Mouse (Mus musculus) gastrocnemius, adult 18-20 months (tissue): ENCODE results near the gene Ddx39. TPM values are rescaled to one million over a fixed set of nuclear protein-coding genes. Genes with fewer than 3 reads are reported as not detected.

ENCODE experiments used
- DNase-seq: peaks from one replicate; pipeline ENCODE4 v3.0.0; 2021; ENCODE audit warnings: low spot score
- total RNA-seq, 2 experiments: library from RNA; stranded (reverse); gene quantifications; 2 replicates each; pipeline ENCODE4 v1.2.3; 2021

Ddx39 gene
- total RNA-seq, 2 experiments from 2014 or later: 10.0 to 11.1 TPM

DNA sequence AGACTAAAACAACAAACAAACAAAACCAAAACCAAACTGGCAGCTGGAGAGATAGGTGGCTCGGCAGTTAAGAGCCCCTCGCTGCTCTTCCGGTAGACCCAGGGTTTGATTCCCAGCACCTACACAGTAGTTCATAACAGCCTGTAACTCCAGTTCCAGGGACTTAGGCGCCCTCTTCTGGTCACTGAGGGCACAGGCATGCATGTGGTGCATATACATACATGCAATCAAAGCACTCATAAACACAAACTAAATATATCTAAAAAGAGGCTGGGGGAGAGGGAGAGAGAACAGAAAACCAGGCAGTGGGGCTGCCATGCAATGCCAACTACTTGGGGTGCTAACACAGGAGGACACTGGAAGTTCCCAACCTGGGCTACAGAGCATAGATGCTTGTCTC lies 22.4 kb downstream of the Ddx39 start:
- no peak for DNase-seq

DNA sequence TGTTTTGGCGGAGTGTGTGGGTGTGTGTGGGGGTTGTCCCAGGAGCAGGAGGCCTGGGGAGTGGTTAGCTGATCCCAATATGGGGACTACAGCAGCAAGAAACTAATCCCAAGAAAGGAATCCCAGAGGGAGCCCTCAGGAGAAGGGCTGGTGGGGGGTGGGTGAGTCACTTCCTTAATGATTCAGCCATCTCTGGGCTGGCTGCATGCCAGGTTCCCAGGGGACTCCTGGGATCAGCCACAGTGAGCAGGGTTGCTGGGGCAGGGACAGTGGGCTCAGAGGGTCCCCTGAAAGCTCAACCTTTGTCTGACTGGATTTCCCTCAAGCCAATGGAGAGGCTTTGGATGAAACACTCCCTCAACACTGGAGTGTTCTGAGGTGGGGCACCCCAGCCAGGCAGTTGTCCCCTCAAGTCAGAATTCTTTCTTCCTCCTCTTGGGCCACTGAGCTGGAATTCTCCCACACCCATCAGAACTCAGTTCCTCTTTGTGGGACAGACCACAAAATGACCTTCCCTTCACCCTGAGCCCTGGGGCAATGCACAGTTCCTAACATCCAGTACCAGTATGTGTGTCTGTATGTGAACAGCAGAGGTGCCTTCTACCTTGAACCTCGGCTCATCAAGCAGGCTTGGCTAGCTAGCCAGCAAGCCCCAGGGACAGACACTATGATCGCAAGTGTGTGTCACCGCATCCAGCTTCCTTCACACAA lies 23.0 kb downstream of the Ddx39 start:
- DNase-seq: peak; percentile 55

DNA sequence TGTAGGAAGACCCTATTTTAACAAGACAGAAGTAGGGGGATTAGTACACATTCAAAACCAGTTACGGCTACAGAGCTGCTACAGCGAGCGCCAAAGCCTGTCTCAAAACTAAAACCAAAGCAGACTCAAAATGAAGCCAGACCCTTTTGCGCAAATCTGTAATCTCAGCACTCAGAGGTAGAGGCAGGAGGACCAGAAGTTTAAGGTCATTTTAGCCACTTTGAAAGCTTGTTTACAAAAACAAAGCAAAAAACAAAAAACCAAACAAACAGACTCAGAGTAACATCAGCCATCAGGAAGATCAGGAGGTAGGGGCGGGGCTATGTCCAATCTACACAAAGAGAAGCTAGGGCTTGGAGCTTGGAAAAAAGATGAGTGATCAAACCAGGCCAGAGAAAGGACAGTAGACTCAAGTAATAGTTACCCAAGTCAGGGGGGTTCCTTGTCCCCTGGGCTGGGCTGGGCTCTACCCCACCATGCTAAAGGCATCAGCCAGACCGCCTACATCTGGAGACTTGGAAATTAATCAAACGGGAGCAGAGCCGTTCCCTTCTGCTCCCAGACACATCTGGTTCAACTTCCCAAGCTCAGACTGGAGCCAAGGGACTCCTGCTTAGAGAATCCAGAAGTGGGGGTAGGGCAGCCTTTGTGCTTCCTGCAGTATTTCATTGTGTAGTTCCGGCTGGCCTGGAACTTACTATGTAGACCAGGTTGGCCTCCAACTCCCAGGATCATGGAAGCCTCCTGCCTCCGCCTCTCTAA lies 24.2 kb downstream of the Ddx39 start:
- DNase-seq: peak; percentile 47

DNA sequence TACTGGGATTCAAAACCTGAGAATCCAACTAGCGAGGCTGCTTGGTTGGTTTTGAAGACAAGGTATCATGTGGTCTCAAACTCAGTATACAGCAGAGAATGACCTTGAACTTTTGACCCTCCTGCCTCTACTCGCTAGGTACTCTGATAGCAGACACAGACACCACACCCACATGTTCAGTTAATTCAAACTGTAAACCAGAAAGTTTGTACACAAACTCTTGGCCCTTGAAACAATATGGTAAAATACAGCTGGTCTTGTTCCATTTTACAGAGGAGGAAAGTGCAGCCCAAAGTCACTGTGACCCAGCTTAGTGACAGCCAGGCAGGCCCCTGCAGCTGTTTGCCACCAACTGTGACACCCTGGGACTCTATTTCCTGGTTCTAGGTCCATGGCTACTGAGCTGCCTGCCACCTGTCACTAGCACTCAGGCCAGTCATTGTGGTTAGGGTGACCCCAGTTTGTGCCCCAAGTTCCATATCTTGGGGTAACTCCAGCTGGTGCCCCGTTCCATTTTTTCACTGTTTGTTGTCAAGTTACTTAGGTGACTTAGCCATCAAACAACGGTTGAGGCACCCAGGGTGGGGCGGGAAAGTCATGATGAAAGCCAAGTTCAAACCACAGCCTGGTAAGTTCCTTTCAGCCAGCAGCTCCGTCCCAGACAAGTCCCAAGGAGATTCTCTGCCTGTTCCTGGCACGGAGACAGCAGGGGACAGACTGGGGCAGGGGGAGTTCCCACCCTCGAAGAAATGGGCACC lies 24.9 kb downstream of the Ddx39 start:
- DNase-seq: no peak

DNA sequence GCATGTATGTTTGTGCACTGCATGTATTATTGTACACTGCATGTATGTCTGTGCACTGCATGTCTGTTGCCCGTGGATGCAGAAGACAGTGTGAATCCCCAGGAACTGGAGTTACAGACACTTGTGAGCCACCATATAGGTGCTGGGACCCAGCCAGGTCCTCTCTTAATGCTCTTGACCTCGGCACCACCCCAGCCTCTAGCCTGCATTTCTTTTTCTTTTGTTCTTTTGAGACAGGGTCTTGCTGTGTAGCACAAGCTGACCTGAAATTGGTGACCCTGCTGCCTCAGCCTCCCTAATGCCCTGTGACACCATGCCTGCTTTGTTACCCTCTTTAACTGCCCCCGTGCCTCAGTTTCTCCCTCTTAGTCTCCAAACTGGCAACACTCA lies 25.6 kb downstream of the Ddx39 start:
- no peak for DNase-seq

DNA sequence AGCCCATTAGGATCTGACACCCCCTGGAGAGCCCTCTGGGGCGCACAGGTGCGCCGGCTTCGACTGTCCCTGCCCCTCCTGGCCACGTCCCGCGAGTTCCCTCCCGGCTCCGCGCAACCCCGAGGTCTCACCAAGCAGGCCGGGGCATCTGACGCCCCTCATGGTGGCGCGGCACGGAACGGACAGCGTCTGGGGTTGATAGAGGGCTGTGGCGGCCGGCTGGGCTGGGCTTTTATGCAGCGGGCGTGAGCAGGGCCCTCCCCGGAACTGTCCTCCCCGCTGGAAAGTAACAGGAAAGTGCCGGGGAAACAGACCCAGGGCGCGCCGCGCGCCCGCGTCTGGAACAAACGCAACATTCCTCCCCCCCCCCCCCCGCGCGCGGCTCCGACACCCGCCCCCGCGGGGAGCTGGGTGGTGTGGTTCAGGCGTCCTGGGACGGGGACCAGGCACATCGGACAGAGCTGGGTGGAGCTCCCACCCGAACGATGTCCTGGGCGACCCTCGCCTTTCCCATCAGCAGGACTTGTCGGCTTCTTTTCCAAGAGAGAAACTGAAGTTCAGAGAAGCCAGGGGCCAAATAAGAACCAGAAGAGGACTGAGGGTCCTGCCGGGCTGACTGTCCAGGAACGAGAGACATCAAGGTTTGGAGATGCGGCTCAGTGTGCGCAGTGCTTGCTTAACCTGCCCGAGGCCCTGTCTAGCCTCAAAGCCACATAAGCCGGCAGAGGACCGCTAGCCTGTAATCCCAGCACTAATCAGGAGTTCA lies 26.2 kb downstream of the Ddx39 start, which contains the start of gene Adgre5:
Gene Adgre5 (minus strand): TSS at position 351 of the 766 bp plus-strand sequence.
- peak; percentile 69 for DNase-seq

DNA sequence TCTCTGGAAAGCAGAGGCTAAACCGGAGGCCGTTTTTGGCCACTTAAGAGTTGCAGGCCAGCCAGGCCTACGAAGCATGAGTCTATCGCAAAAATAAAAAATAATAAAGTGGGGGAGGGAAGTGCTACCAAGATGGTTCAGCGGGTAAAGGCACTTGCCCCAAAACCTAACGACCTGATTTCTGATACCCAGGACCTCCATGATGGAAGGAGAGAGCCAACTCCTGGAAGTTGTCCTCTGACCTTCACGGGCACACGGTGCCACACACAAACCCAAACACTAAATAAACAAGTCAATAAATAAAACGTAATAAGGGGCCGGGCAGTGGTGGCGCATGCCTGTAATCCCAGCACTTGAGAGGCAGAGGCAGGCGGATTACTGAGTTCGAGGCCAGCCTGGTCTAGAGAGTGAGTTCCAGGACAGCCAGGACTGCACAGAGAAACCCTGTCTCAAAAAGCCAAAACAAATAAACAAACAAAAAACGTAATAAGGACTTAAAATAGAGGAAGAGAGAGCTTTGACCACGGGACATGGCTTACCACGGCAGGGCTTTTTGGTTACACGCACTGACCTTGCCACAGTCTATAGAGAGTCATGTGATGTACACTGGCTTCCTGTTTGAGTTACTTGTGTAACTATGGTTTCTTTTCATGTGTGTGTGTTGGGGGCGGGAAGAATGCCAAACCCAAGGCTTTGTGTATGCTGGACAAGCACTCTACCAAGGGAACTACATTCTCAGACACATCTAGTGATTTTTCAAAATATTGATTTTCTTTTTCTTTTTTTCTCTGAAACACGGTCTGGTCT lies 27.1 kb downstream of the Ddx39 start:
- DNase-seq: no peak

DNA sequence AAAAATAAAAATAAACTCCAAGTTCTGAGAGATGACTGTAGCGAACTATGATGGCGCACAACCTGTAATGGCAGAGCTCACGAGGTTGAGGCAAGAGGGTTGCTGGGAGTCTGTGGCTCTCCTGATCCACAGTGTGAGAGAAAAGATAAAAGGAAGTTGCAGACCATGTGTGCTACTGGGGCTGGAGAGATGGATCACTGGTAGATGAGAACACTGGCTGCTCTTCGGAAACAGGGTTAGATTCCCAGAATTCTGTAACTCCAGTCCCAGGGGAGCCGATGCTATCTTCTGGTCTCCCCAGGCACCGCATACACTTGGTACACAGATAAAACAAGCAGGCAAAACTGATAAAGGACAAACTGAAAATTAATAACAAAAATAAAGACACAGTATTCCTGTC lies 28.0 kb downstream of the Ddx39 start:
- DNase-seq: no peak

DNA sequence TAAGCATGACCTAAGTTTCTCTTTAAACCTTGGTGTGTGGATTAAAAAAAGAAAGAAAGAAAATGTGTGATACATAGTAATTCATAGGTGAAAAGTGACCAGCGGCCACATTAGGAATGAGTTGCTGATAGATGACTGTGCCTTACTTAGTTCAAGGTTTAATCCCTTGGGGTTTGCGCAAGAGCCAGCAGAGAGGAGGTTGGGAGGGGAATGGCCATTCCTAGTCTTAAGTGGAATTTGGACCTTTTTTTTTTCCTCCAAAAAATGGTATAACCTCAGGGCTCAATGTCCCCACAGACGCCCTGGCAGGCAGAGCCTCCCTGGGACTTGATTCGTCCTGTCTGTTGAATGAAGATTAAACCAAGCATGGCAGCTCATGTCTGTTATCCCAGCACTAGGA lies 29.1 kb downstream of the Ddx39 start:
- no peak for DNase-seq

DNA sequence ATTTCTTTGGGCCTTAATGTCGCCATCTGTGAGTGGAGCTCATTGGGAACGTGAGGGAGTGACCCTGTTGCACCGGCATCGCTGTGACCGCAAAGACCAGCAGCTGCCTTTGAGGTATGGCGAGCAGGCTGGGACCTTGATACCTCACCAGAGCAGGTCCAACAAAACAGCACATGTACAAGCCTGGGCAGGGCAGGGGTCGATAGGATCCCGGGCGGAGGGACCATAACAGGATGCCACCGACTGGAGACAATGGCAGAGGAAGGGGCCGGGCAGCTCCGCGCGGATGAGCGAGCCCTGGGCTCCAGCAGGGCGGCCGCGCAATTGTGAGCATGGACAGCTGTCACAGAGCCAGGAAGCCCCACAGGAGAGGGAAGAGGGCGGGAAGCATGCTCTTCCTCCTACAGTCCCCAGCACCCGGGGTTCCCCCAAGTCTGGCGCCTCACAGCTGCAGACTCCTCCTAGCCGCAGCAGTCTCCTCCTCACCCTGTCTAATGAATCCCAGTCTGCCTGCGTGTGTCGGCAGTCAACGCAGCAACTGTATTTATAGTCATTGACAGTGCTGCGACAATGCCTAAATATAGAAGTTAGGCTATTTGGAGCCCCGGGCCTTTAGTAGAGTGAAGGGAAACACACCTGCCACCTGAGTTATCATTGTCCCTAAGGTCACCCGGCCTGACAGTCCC lies 32.8 kb downstream of the Ddx39 start:
- DNase-seq: peak; percentile 67

DNA sequence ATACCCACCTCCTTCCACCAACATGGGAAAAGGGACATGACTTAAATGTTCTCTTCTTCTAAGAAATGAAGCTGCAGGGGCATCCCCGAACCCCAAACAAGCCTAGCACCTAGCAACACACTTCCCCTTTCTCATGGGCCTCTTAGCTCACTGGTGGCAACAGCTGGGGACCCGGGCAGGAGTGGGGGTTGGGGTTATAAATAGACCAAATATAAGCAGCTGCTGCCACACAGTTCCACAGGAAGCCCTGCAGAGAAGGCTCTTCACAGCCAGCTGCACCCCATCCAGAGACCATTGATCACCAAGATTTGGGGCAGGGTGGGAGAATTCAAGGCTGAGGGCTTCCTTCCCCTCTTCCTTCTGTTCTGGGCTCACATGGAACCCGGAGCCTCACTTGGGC lies 33.7 kb downstream of the Ddx39 start:
- peak; percentile 51 for DNase-seq

DNA sequence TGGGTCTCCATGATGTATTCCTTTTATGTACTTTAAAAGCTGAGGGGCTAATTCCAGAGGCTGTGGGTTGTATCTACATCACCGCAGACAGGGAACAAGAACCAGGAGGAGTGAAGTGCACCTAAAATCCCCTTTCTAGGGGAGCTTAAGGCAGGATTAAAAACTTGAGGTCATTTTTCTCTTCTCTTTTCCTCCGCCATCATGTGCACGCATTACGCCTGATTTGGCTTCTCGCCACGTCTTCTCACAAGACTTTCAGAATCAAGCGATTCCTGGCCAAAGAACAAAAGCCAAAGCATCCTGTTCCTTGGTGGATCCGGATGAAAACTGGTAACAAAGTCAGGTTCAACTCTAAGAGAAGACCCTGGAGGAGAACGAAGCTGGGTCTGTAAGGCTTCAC lies 34.3 kb downstream of the Ddx39 start:
- no peak for DNase-seq

DNA sequence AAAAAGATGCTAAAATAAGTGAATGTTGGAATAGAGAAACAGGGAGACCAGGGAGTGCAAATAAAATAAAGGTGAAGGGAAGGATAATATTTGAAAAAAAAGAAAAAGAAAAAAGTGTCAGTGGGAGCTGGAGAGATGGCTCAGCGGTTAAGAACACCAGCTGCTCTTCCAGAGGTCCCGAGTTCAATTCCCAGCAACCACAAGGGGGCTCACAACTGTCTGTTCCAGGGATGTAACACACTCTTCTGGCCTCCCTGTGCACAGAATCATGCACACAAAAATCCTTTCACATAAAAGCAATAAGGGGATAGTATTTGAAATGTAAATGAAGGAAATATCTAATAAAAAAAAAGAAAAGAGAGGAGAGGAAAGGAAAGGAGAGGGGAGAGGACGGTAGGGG lies 39.2 kb downstream of the Ddx39 start:
- no peak for DNase-seq

DNA sequence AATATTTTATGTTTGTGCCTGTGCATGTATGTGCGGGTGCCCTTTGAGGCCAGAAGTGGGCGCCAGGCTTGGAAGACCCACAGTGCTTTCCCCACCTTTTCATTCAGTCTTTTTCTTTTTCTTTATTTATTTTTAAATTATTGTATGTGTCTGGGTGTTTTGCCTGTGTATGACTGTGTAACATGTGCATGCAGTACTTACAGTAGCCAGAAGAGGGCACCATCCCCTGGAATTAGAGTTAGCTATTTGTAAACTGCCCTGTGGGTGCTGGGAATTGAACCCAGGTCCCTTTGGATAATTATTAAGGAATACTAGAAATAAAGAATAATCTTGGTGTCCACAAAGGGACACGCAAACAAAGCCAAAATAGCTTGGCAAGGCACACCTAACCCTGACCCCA lies 41.3 kb downstream of the Ddx39 start:
- no peak for DNase-seq

DNA sequence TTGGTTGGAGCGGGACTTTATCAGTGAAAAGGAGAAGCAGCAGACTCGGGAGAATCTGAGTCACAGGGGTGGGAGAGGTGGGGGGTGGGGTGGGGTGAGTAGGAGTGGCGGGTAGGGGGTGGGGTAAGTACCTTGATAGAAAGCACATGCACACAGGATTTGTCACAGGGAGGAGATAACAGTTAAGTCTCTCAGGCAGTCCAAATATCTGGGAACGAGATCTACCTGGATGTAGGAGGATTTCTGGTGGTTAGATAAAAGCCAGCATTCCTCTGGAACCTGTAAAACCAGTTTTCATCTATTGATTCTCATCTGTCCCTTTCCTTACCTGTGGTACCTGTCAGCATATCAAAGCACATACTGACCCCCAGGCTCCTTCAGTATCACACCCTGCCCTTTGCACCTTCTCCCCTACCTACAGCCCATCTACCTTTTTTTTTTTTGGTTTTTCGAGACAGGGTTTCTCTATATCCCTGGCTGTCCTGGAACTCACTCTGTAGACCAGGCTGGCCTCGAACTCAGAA lies 42.2 kb downstream of the Ddx39 start:
- no peak for DNase-seq

DNA sequence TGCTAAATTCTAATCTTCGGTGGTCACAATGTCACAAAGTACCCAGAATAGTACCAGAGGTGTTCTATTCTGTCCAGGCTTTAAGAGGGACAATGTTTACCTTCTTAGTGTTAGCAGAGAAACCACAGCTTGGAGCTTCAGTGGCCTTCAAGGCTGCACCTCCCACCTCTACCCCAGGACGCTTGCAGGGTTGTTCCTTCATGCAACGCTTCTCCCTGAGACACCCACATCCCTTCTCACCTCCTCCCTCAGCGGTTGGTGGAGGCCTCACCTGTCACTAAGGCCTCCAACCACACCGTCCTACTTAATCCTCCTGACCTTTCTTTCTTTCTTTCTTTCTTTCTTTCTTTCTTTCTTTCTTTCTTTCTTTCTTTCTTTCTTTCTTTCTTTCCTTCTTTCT lies 43.3 kb downstream of the Ddx39 start:
- DNase-seq: no peak

DNA sequence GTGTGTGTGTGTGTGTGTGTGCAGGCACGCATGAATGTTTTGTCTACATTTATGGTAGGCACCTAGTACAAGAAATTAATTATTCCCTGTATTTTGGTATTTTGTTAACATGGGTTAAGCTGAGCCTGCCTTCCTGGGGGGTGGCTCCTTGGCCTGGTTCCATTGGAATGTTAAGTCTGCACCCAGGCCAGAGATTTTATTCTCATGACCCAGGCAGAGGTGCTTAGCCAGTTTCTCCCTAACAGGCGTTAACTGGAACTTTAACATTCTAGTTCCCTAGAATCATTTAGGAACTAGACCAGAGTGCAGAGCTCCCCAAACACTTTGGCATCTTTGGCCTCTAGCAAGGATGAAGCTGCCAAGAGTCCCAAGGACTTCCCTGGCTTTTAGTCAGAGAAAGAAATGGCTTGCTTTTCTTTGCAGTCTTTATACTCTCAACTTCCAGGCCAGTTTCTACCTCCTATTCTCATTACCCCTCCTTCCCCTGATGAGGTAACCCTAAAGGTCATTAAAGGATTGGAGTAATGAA lies 44.3 kb downstream of the Ddx39 start:
- no peak for DNase-seq

DNA sequence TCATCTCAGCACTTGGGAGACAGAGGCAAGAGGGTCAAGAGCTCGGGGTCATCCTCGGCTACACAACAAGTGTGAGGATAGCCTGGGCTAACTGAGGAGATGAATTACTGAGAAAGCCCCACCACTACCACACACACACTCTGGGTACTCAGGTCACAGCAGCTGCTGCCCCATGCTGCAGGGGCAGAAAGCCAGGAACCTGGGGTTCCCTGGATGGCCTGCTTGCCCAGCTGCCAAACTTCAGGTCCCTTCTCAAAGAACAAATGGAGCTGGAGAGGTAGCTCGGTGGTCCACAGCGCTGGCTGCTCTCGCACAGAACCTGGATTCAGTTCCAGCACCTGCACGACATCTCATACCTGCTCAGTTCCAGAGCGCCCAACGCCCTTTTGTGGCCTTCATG lies 49.1 kb downstream of the Ddx39 start:
- DNase-seq: no peak

DNA sequence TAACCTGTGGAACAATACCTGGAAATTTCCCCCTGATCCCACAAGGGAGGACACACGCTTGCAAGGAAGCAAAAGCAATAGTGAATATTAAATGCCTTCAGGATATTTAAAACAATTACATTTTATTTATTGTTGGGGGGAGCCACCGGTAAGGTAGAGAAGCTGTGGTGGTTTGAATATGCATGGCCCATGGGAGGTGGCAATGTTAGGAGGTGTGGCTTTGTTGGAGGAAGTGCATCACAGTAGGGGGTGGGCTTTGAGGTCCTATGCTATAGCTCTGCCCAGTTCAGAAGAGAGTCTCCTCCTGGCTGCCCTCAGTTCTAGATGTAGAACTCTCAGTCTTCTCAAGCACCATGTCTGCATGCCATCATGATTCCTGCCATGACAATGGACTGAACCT lies 49.7 kb downstream of the Ddx39 start:
- DNase-seq: no peak

DNA sequence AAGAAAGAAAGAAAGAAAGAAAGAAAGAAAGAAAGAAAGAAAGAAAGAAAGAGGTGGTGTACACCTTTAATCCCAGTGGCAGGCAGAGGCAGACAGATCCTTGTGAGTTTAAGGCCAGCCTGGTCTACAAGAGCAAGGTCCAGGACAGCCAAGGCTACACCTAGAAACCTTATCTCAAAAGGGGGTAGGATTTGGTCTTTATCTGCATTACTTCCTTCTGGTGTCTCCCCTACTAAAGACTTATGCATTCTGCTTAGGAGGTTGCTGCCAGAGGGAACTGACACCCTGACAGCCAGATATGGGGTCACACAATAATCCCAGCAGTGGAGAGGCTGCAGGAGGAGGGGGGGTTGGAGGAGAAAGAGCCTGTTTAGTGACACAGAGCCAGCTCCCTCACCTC lies 50.7 kb downstream of the Ddx39 start:
- DNase-seq: no peak
